Mouse (Mus musculus) hindbrain, embryonic 13.5 days (tissue): Measurements from ENCODE around the gene Psap. TPM values are rescaled to one million over a fixed set of nuclear protein-coding genes. Genes with fewer than 3 reads are reported as not detected.
A peak's percentile ranks its signal among the peaks of the same experiment; 100 is the strongest.

ENCODE experiments used
- ATAC-seq: fragments of 200-750 bp; cut with Nextera tagmentation; 2 replicates; pipeline ENCODE4 v1.8.0; 2017; ENCODE audit warnings: moderate TSS enrichment; ENCODE audit not compliant: low FRiP score
- H3K27ac ChIP-seq: fragments of 300-500 bp; sonication (generic); 2 replicates; pipeline ENCODE4 v1.5.1; 2015; ENCODE audit warnings: inconsistent platforms, mild to moderate bottlenecking, moderate library complexity
- H3K27me3 ChIP-seq: fragments of 300-500 bp; sonication (generic); 2 replicates; pipeline ENCODE4 v1.6.1; 2015; ENCODE audit warnings: mild to moderate bottlenecking, inconsistent platforms
- H3K36me3 ChIP-seq: fragments of 300-500 bp; sonication (generic); 2 replicates; pipeline ENCODE4 v1.6.1; 2015; ENCODE audit warnings: mild to moderate bottlenecking, inconsistent platforms
- H3K4me1 ChIP-seq: fragments of 300-500 bp; sonication (generic); replicated peaks from 2 replicates; pipeline ENCODE4 v1.6.1; 2015; ENCODE audit warnings: inconsistent platforms
- H3K4me2 ChIP-seq: fragments of 300-500 bp; sonication (generic); 2 replicates; pipeline ENCODE4 v1.6.1; 2015; ENCODE audit warnings: inconsistent platforms, mild to moderate bottlenecking, moderate library complexity
- H3K4me3 ChIP-seq: fragments of 300-500 bp; sonication (generic); 2 replicates; pipeline ENCODE4 v1.5.1; 2015; ENCODE audit warnings: mild to moderate bottlenecking, inconsistent platforms
- H3K9ac ChIP-seq: fragments of 300-500 bp; sonication (generic); 2 replicates; pipeline ENCODE4 v1.6.1; 2015; ENCODE audit warnings: mild to moderate bottlenecking, inconsistent platforms
- H3K9me3 ChIP-seq: fragments of 300-500 bp; sonication (generic); 2 replicates; pipeline ENCODE4 v1.6.1; 2016; ENCODE audit warnings: inconsistent platforms
- WGBS: fragments of 180-500 bp; shearing (Covaris S2); methylation state at CpG from one replicate; pipeline ENCODE4 v1.1.7; 2015; 5-methylcytosine and 5-hydroxymethylcytosine counted together
- polyA plus RNA-seq: library from polyadenylated mRNA; unstranded; fragments of >200 nt; fragmentation: Nextera tagmentation; extraction: Ambion mirVana; gene quantifications from 2 replicates; pipeline ENCODE4 v1.2.1, GENCODE M21; 2015

The Psap gene
- polyA plus RNA-seq, 1 experiment from 2014 or later: 153 TPM

DNA sequence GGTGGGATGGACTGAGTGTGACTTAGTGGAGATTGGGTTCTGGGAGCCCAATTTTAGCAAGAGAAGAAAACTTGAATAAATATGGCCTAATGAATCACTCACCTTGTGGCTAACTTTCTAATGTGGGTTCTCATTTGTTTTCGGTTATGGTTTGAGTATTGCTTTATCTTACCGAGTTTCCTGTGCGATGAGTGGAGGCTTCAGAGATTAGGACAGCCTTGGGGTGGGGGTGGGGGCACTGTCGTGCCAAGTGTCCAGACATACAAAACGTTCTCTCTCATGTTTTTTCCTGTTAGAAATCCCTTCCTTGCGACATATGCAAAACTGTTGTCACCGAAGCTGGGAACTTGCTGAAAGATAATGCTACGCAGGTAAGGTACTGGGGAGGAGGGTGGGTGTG lies 14.8 kb downstream of the Psap start:
- Histone ChIP-seq H3K36me3 (peaks cover 54% of the 10 kb centered on the region), H3K9me3 (no peaks in the 10 kb centered on the region), H3K27ac (no peak overlapping the region), H3K4me1 (peaks cover 40% of the 10 kb centered on the region), H3K4me3 (no peak overlapping the region), H3K4me2 (no peak overlapping the region), H3K27me3 (no peaks in the 10 kb centered on the region), H3K9ac (no peak overlapping the region)
- ATAC-seq: no peak
- WGBS: 95% methylated on average over 8 of the region's 8 CpGs

DNA sequence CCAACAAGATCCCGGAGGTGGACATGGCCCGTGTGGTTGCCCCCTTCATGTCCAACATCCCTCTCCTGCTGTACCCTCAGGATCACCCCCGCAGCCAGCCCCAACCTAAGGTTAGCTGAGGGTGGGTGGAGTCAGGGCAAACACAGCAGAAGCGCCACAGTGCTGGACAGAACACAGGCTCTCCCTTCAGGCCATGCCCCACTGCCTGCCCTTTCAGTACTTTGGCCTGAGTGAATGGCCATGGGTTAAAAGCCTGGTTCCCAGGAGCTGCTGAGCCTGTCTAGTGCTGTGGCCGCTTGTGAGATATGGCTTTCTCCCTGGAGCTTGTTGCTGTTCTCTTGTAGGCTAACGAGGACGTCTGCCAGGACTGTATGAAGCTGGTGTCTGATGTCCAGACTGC lies 17.2 kb downstream of the Psap start:
- H3K36me3 ChIP-seq: peaks cover 76% of the 10 kb centered on the region

DNA sequence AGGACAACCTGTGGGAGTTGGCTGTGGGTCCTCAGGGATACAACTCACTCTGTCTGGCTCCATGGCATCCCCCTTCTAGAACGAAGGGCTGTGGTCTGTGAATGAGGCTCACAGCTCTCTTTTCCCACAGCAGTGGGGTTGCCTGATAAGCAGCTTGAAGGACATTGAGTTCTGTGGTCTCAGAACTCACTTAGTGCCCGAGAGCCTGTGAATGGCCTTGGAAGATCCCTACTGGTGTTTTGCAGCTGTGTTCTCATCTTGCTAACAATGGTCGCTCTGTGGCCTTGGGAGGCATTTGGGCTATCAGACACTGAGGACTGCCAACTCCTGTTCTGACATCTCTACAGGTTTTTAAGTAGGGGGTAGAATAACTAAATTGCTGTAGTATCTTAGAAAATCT lies 17.9 kb downstream of the Psap start:
- 90% methylated on average over 3 of the region's 3 CpGs for WGBS
- peaks cover 13% of the 10 kb centered on the region for H3K4me1 ChIP-seq
- ATAC-seq: no peak
- H3K36me3 ChIP-seq: peaks cover 83% of the 10 kb centered on the region
- no peak overlapping the region for H3K9ac ChIP-seq
- no peaks in the 10 kb centered on the region for H3K9me3 ChIP-seq
- no peaks in the 10 kb centered on the region for H3K27me3 ChIP-seq
- H3K4me3 ChIP-seq: no peak overlapping the region
- H3K4me2 ChIP-seq: no peak overlapping the region
- H3K27ac ChIP-seq: no peak overlapping the region

More for the DNA sequence above, 17.2 kb downstream of the Psap start:
- no peak overlapping the region for H3K4me3 ChIP-seq
- WGBS: 86% methylated on average over 7 of the region's 7 CpGs
- H3K27ac ChIP-seq: no peak overlapping the region
- peaks cover 21% of the 10 kb centered on the region for H3K4me1 ChIP-seq
- H3K4me2 ChIP-seq: no peak overlapping the region
- no peaks in the 10 kb centered on the region for H3K9me3 ChIP-seq
- no peaks in the 10 kb centered on the region for H3K27me3 ChIP-seq
- no peak for ATAC-seq
- no peak overlapping the region for H3K9ac ChIP-seq

DNA sequence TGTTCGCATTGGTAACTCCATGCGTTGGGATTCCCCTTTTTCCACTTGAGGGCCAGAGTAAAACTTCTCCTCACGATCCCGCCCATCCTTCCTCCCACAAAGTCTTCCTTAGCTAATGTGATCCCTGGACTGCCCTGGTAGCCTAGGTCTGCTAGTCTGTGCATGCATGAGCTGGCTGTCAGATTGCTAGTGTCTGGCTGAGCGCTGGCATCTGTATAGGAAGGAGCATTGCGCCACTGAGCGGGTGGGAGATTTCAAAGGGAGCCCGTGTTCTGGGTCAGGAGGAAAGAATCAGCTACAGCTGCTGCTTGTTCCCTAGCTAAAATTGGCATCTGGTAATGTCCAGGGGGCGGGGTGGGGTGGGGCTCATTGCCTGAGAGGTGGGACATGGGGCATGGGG lies 18.6 kb downstream of the Psap start:
- no peak for ATAC-seq
- H3K4me3 ChIP-seq: no peak overlapping the region
- H3K4me2 ChIP-seq: no peak overlapping the region
- no peaks in the 10 kb centered on the region for H3K27me3 ChIP-seq
- H3K9ac ChIP-seq: no peak overlapping the region
- peaks cover 90% of the 10 kb centered on the region for H3K36me3 ChIP-seq
- no peaks in the 10 kb centered on the region for H3K9me3 ChIP-seq
- H3K4me1 ChIP-seq: peaks cover 7% of the 10 kb centered on the region; the same call in 1 of the 2 replicates
- no peak overlapping the region for H3K27ac ChIP-seq
- 88% methylated on average over 9 of the region's 9 CpGs for WGBS

DNA sequence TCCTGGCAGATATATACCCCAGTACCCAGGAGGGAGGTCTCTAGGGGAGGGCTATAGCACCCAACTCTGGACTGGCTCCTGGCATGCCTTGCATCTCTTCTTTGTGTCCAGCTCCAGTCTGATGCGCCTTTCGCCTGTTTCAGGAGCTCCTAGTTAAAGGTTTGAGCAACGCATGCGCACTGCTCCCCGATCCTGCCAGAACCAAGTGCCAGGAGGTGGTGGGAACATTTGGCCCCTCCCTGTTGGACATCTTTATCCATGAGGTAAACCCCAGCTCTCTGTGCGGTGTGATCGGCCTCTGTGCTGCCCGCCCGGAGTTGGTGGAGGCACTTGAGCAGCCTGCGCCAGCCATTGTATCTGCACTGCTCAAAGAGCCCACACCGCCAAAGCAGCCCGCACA lies 22.2 kb downstream of the Psap start:
- no peak overlapping the region for H3K9ac ChIP-seq
- peaks cover 86% of the 10 kb centered on the region for H3K36me3 ChIP-seq
- H3K27ac ChIP-seq: no peak overlapping the region
- no peaks in the 10 kb centered on the region for H3K27me3 ChIP-seq
- no peak for ATAC-seq
- no peak overlapping the region for H3K4me3 ChIP-seq
- 96% methylated on average over 12 of the region's 12 CpGs for WGBS
- no peaks in the 10 kb centered on the region for H3K9me3 ChIP-seq
- no peak overlapping the region for H3K4me2 ChIP-seq
- peaks cover 13% of the 10 kb centered on the region for H3K4me1 ChIP-seq

DNA sequence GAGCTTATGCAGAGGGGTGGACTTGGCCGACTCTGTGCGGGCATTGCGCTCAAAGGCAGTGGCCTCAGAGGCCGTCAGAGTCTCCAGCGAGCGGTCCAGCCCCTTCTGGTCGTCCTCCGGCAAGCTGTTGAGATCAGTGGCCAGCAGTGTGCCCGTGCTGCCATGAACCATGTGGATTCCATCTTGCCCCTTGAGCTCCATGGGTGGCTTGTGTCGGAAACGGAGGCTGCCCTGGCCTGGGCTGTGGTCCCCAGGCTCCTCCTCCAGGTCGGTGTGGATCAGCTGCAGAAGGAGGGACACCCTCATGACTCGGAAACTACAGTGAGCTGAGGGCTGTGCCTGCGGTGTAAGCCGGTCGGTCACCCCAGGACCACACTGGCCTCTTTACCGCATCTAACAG lies 26.0 kb downstream of the Psap start:
- Histone ChIP-seq H3K27me3 (no peaks in the 10 kb centered on the region), H3K4me3 (no peak overlapping the region), H3K9ac (no peak overlapping the region), H3K4me1 (peaks cover 13% of the 10 kb centered on the region), H3K4me2 (no peak overlapping the region), H3K9me3 (no peaks in the 10 kb centered on the region), H3K27ac (no peak overlapping the region; the same call in 1 of the 2 replicates), H3K36me3 (peaks cover 53% of the 10 kb centered on the region)
- WGBS: 83% methylated on average over 17 of the region's 17 CpGs
- ATAC-seq: no peak

DNA sequence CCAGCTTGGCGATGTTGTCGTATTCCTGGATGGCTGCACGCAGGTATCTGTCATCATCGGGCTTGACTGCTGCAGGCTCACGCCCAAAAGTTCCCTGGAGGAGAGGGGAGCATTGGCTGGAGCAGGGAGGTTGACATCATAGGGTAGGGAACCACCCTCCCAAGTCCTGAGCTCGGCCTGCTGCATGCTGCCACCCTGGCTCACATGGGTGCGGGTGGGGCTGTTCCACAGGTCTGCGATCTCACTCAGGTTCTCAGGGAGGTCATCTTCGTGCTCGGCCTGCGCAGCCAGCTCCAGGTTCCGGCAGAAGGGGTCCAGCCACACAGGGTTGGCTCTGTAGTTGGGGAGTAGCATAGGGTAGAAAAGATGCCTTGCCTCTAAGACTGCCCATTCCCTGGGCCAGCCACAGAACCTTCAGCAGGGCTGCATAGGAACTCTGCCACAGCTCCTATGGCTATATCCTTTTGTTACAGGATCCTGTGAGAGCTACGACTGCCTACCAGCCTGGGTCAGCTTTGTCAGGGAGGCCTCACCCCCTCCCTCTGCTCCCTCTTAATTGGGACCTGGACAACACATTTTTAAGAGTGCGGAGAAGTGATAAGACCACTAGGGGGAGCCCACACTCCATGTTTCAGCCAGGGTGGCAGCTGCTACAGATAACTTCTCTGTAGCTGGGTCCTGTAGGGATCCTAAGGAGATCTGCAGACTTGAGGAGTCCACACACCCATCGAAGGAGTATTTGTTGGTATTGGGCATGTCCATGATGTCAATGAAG lies 27.6 kb downstream of the Psap start:
- Histone ChIP-seq H3K9ac (no peak overlapping the region), H3K4me2 (no peak overlapping the region), H3K4me1 (peaks cover 13% of the 10 kb centered on the region), H3K27ac (no peak overlapping the region), H3K27me3 (no peaks in the 10 kb centered on the region), H3K9me3 (no peaks in the 10 kb centered on the region), H3K36me3 (peaks cover 36% of the 10 kb centered on the region), H3K4me3 (no peak overlapping the region)
- 71% methylated on average over 15 of the region's 15 CpGs for WGBS
- ATAC-seq: peak; percentile 68

DNA sequence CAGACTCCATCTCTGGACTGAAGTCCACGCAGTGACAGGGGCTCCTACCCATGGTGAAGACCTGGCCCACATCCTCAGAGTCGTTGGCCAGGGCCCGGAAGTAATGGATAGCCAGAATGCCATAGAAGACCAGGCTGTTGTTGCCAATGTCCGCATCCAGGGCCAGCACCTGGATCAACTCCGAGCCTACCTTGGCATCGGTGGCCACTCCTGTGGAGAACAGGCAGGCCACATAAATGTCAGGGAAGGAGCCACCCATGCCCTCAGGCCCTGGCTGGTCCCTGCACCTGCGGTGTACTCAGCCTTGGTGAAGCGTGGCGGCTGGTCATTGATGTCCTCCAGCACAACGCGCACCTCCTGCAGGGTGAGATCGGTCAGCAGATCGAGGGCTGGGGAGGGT lies 33.2 kb downstream of the Psap start:
- no peaks in the 10 kb centered on the region for H3K9me3 ChIP-seq
- no peaks in the 10 kb centered on the region for H3K4me1 ChIP-seq
- H3K4me2 ChIP-seq: no peak overlapping the region
- no peak overlapping the region for H3K4me3 ChIP-seq
- H3K9ac ChIP-seq: no peak overlapping the region
- ATAC-seq: no peak
- H3K36me3 ChIP-seq: no peaks in the 10 kb centered on the region
- H3K27ac ChIP-seq: no peak overlapping the region
- WGBS: 88% methylated on average over 13 of the region's 13 CpGs
- H3K27me3 ChIP-seq: no peaks in the 10 kb centered on the region

DNA sequence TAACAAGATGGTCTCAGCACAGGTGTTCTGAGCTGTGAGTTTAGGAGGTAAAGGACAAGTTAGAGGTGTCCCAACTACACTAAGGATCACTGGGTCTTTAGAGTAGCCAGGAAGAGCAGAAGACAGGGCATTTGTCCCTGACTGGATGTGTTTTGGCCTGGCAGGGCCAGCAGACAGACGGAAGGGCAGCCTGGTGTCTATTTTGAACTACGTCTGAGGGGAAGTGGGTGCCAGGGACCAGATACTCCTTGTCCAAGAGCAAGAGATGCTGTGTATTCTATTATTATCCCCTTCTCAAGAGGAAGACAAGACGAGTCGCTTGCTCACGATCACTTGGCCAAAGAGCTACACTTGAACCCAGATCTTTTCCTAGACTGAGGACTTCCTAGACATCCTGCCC lies 36.2 kb downstream of the Psap start:
- 94% methylated on average over 5 of the region's 5 CpGs for WGBS
- no peaks in the 10 kb centered on the region for H3K9me3 ChIP-seq
- H3K27me3 ChIP-seq: no peaks in the 10 kb centered on the region
- H3K9ac ChIP-seq: no peak overlapping the region
- H3K4me1 ChIP-seq: no peaks in the 10 kb centered on the region
- no peak overlapping the region for H3K4me2 ChIP-seq
- no peak overlapping the region for H3K4me3 ChIP-seq
- no peaks in the 10 kb centered on the region for H3K36me3 ChIP-seq
- no peak for ATAC-seq
- H3K27ac ChIP-seq: no peak overlapping the region

DNA sequence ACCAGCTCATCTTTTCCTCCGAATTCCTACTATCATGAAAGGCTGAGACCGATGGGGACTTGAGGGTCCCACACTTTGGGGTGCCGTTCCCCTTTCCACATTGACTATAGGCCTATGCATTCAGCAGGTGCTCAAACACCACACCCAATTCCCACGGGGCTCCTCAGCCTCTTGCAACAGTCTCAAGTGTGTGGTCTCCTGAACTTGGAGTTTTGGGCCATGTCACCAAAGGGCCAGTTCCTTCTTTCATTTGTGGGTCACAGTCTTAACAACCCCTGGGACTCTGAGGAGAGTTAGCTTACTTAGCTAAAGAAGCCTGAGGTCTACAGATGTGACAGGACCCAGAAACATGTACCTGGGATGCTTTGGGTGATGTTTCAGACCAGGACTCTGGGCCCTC lies 38.7 kb downstream of the Psap start:
- Histone ChIP-seq H3K4me1 (no peaks in the 10 kb centered on the region), H3K9ac (no peak overlapping the region), H3K36me3 (no peaks in the 10 kb centered on the region), H3K4me2 (no peak overlapping the region), H3K9me3 (no peaks in the 10 kb centered on the region), H3K27ac (no peak overlapping the region), H3K27me3 (no peaks in the 10 kb centered on the region), H3K4me3 (no peak overlapping the region)
- ATAC-seq: no peak
- 90% methylated on average over 4 of the region's 4 CpGs for WGBS

DNA sequence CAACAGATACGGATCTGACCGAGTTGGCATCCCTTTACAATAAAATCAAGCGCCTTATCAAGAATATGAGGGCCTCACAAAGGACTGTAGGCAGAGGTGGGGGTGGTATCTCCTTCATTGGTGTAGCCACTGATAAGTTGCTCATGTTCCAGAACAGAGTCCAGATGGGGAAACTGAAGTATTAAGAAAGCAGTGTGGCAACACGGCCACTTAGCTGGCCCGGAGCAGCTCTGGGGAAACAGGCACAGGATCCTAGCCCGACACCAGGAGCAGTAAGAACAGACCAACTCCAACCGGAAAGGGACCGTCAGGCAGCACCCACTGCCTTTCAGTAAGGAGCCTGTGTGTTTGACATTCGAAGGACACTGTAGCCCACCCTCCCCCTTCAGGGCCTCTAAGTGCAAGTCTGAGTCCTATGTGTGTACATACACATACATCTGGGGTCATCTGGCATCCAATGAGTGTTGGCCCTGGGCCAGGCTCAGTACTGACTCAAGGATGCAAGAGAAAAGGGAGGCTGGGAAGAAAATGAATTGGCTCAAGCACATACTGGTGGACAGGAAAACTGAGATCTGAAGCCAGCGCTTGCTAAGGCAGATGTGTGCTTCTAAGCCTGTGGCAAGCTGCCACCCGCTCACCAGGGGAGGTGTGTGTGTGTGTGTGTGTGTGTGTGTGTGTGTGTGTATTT lies 51.7 kb downstream of the Psap start:
- H3K9ac ChIP-seq: 0 out of 2 replicates have a peak overlapping the region, but pooled peaks have one; percentile 13
- no peak for ATAC-seq
- no peak overlapping the region for H3K4me3 ChIP-seq
- H3K9me3 ChIP-seq: no peaks in the 10 kb centered on the region
- H3K27ac ChIP-seq: no peak overlapping the region
- H3K36me3 ChIP-seq: no peaks in the 10 kb centered on the region
- H3K27me3 ChIP-seq: no peaks in the 10 kb centered on the region
- peaks cover 10% of the 10 kb centered on the region for H3K4me1 ChIP-seq
- no peak overlapping the region for H3K4me2 ChIP-seq
- WGBS: 79% methylated on average over 10 of the region's 11 CpGs

DNA sequence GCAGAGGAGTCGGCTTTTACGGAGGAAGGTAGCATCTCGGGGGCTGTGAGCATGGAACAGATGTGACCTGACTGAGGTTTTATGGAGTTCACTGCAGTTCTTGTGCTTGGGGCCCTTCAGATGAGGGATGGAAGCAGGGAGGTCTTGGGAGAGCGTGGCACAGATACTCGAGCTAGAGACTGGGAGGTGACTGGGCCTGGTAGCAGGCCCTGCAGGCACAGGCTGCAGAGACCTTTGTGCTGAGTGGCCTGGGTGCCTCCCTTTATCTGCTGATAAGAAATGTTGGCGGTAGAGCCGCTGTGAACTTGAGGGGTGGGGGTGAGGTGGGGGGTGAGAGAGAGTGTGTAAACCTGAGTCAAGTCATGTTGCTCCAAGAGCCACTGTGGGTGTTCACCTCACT lies 57.2 kb downstream of the Psap start:
- Histone ChIP-seq H3K27ac (no peak overlapping the region), H3K36me3 (no peaks in the 10 kb centered on the region), H3K4me1 (no peaks in the 10 kb centered on the region; the same call in 1 of the 2 replicates), H3K4me2 (no peak overlapping the region), H3K9ac (no peak overlapping the region), H3K27me3 (no peaks in the 10 kb centered on the region), H3K4me3 (no peak overlapping the region), H3K9me3 (no peaks in the 10 kb centered on the region)
- WGBS: 85% methylated on average over 7 of the region's 7 CpGs
- no peak for ATAC-seq

DNA sequence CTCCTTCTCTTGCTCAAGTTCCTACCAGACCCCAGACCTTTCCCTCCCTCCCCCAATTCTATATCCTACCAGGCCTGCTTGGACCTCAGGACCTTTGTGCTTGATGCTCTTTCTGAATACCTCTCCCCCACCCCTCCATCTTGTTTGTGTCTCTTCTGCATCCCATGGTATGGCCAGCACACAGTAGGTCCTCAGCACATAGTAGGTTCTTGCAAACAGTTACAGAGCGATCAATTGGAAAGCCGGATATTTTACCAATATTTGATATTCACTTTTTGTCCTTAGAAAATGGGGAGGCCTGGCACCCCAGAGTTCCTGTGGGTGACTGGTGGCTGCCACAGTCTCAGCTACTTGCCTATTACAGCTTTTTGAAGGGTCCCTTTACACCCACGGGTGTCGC lies 57.6 kb downstream of the Psap start:
- WGBS: 95% methylated on average over 4 of the region's 4 CpGs
- no peak overlapping the region for H3K9ac ChIP-seq
- no peak overlapping the region for H3K27ac ChIP-seq
- H3K4me3 ChIP-seq: no peak overlapping the region
- no peaks in the 10 kb centered on the region for H3K27me3 ChIP-seq
- no peak for ATAC-seq
- no peaks in the 10 kb centered on the region; the same call in 1 of the 2 replicates for H3K4me1 ChIP-seq
- no peaks in the 10 kb centered on the region for H3K9me3 ChIP-seq
- no peak overlapping the region for H3K4me2 ChIP-seq
- H3K36me3 ChIP-seq: no peaks in the 10 kb centered on the region
